Mouse (Mus musculus): ENCODE data around the gene Cobll1. TPM values are rescaled to one million over a fixed set of nuclear protein-coding genes. Genes with fewer than 3 reads are reported as not detected.

The Cobll1 gene
- polyA plus RNA-seq, 1 experiment from 2014 or later = 9.2 TPM

DNA sequence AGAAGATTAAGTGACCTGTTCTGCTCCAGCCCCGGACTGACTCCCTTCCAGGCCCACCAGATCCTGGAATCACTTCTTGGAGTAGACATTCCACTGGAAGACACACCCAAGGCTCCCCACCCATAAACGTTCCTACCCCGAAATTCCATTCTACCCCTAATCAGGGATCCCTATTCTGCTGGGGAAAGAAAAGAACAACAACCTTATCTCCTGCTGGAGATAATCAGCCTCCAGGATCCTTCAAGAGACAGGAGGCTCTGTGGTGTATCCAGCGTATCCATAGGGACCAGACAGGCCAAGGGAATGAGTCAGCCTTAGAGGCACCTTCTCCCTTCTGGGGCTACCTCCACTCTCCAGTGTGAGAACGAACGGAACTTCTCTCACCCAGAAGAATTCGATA is 47.8 kb downstream of the Cobll1 start:
- WGBS = 26% methylated on average over 7 of the region's 7 CpGs
- Histone ChIP-seq H3K27me3 (no peaks in the 10 kb centered on the region), H3K4me1 (peaks cover 21% of the 10 kb centered on the region), H3K4me2 (no peak overlapping the region), H3K9me3 (no peaks in the 10 kb centered on the region), H3K36me3 (no peaks in the 10 kb centered on the region), H3K9ac (no peak overlapping the region), H3K4me3 (no peak overlapping the region), H3K27ac (0 out of 2 replicates have a peak overlapping the region, but pooled peaks have one; percentile 15)
- ATAC-seq (ENCODE audit: borderline replicate concordance, extremely low read depth, low FRiP score, low TSS enrichment) = no peak

- WGBS = 36% methylated on average over 7 of the region's 7 CpGs
- ATAC-seq (ENCODE audit: borderline replicate concordance, extremely low read depth, low FRiP score, low TSS enrichment) = peak; percentile 64; the same call in 1 of the 2 replicates
- H3K9me3 ChIP-seq = no peaks in the 10 kb centered on the region
- H3K4me1 ChIP-seq = peaks cover 21% of the 10 kb centered on the region
- no peak overlapping the region for H3K9ac ChIP-seq
- no peak overlapping the region for H3K4me2 ChIP-seq
- H3K27ac ChIP-seq = peak overlapping the region; percentile 63
- no peaks in the 10 kb centered on the region for H3K27me3 ChIP-seq
- no peak overlapping the region for H3K4me3 ChIP-seq
- H3K36me3 ChIP-seq = no peaks in the 10 kb centered on the region
Measured at GRCm38 (mm10) chr2:65189346-65189745, 49.9 kb downstream of the Cobll1 start.

GRCm38 (mm10) chr2:65188585-65188984 is 50.6 kb downstream of the Cobll1 start:
- peaks cover 21% of the 10 kb centered on the region for H3K4me1 ChIP-seq
- H3K4me2 ChIP-seq = no peak overlapping the region
- no peak overlapping the region for H3K27ac ChIP-seq
- no peak for ATAC-seq (ENCODE audit: borderline replicate concordance, extremely low read depth, low FRiP score, low TSS enrichment)
- H3K36me3 ChIP-seq = no peaks in the 10 kb centered on the region
- no peak overlapping the region for H3K9ac ChIP-seq
- H3K9me3 ChIP-seq = no peaks in the 10 kb centered on the region
- no peaks in the 10 kb centered on the region for H3K27me3 ChIP-seq
- 49% methylated on average over 6 of the region's 6 CpGs for WGBS
- H3K4me3 ChIP-seq = no peak overlapping the region

- H3K4me1 ChIP-seq = peaks cover 18% of the 10 kb centered on the region
Measured at GRCm38 (mm10) chr2:65187652-65188051, 51.6 kb downstream of the Cobll1 start.

DNA sequence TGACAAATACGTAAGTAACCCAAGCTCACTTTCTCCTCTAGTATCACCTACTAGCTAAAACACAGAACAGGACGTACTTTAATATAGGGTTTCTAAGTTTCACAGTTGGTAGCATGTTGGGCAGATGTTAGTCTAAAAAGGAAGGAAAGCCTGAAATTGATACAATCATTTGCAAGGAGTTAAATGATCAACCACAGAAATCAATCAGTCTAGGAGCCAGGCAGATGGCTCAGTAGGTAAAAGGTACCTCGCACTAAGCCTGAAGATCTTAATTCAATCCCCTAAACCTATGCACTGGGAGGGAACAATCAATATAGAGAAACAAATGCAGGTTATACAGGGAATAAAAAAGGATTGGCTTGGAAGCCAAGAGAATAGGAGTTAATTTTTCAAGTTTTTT is 52.0 kb downstream of the Cobll1 start:
- Histone ChIP-seq H3K9me3 (no peaks in the 10 kb centered on the region), H3K4me2 (no peak overlapping the region), H3K4me3 (no peak overlapping the region), H3K9ac (no peak overlapping the region), H3K27ac (no peak overlapping the region), H3K27me3 (no peaks in the 10 kb centered on the region), H3K4me1 (peaks cover 23% of the 10 kb centered on the region), H3K36me3 (no peaks in the 10 kb centered on the region)
- 95% methylated on average over 3 of the region's 3 CpGs for WGBS
- ATAC-seq (ENCODE audit: borderline replicate concordance, extremely low read depth, low FRiP score, low TSS enrichment) = no peak

More at GRCm38 (mm10) chr2:65187652-65188051, 51.6 kb downstream of the Cobll1 start:
- Histone ChIP-seq H3K4me3 (no peak overlapping the region), H3K9me3 (no peaks in the 10 kb centered on the region), H3K36me3 (no peaks in the 10 kb centered on the region), H3K27me3 (no peaks in the 10 kb centered on the region), H3K4me2 (no peak overlapping the region), H3K9ac (no peak overlapping the region), H3K27ac (no peak overlapping the region)
- ATAC-seq (ENCODE audit: borderline replicate concordance, extremely low read depth, low FRiP score, low TSS enrichment) = no peak

DNA sequence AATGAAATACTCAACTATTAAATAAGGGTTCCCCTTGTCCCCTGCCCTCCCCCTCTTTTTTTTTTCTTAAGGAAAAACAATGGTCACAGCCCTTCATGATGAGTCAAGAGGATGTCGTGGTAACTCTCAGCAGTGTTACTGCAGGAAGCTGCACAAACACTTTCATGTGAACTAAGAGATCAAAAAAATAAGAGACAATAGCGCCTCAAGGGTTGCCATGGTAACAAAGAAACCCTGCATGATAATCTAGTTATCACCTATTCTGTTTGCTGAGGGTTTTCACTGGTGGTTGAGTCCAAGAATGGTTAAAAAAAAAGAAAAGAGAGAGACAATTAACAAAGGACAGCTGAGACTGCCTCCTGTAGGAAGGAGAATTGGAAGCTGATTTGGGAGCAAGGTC is 56.5 kb downstream of the Cobll1 start:
- H3K36me3 ChIP-seq = no peaks in the 10 kb centered on the region
- no peak overlapping the region for H3K27ac ChIP-seq
- 44% methylated on average over 2 of the region's 2 CpGs for WGBS
- no peaks in the 10 kb centered on the region for H3K9me3 ChIP-seq
- no peaks in the 10 kb centered on the region for H3K27me3 ChIP-seq
- no peak overlapping the region for H3K4me3 ChIP-seq
- ATAC-seq (ENCODE audit: borderline replicate concordance, extremely low read depth, low FRiP score, low TSS enrichment) = no peak
- no peak overlapping the region for H3K9ac ChIP-seq
- H3K4me2 ChIP-seq = no peak overlapping the region
- peaks cover 17% of the 10 kb centered on the region; the same call in 1 of the 2 replicates for H3K4me1 ChIP-seq

GRCm38 (mm10) chr2:65181736-65182135 is 57.5 kb downstream of the Cobll1 start:
- ATAC-seq (ENCODE audit: borderline replicate concordance, extremely low read depth, low FRiP score, low TSS enrichment) = no peak
- H3K4me2 ChIP-seq = no peak overlapping the region
- no peak overlapping the region for H3K9ac ChIP-seq
- no peaks in the 10 kb centered on the region for H3K36me3 ChIP-seq
- H3K27ac ChIP-seq = peak overlapping the region; percentile 11; the same call in 1 of the 2 replicates
- H3K4me1 ChIP-seq = peaks cover 17% of the 10 kb centered on the region; the same call in 1 of the 2 replicates
- H3K4me3 ChIP-seq = no peak overlapping the region
- 79% methylated on average over 8 of the region's 8 CpGs for WGBS
- H3K27me3 ChIP-seq = no peaks in the 10 kb centered on the region
- H3K9me3 ChIP-seq = no peaks in the 10 kb centered on the region

- Histone ChIP-seq H3K9me3 (no peaks in the 10 kb centered on the region), H3K9ac (no peak overlapping the region), H3K27me3 (no peaks in the 10 kb centered on the region), H3K4me1 (peaks cover 17% of the 10 kb centered on the region; the same call in 1 of the 2 replicates), H3K4me2 (no peak overlapping the region), H3K4me3 (no peak overlapping the region), H3K27ac (peak overlapping the region; percentile 11; the same call in 1 of the 2 replicates), H3K36me3 (no peaks in the 10 kb centered on the region)
- 30% methylated on average over 9 of the region's 9 CpGs for WGBS
- peak; percentile 64; the same call in 1 of the 2 replicates for ATAC-seq (ENCODE audit: borderline replicate concordance, extremely low read depth, low FRiP score, low TSS enrichment)
Measured at GRCm38 (mm10) chr2:65181066-65181716, 58.0 kb downstream of the Cobll1 start.

DNA sequence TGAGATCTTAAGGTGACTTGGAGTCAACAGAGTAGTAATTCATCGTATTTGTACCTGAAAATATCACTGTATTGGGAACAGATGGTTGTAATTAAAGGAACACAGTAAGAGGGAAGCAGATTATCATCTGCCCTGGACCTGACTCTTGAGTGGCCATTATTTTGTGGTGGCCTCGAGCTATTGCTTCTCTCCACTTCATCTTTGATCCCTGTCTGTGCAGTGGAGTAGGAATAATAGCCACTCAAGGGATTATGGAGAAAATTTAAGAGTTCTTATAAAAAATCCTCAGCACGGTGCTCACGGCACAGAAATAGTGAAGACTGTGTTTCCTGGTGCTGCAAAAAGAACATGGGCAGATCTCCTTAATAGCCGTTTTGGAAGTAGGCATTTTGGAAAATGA is 63.6 kb downstream of the Cobll1 start:
- Histone ChIP-seq H3K4me2 (no peak overlapping the region), H3K36me3 (no peaks in the 10 kb centered on the region), H3K9me3 (no peaks in the 10 kb centered on the region), H3K27me3 (no peaks in the 10 kb centered on the region), H3K4me3 (no peak overlapping the region), H3K27ac (no peak overlapping the region), H3K9ac (no peak overlapping the region), H3K4me1 (no peaks in the 10 kb centered on the region)
- ATAC-seq (ENCODE audit: borderline replicate concordance, extremely low read depth, low FRiP score, low TSS enrichment) = no peak
- 73% methylated on average over 5 of the region's 5 CpGs for WGBS

DNA sequence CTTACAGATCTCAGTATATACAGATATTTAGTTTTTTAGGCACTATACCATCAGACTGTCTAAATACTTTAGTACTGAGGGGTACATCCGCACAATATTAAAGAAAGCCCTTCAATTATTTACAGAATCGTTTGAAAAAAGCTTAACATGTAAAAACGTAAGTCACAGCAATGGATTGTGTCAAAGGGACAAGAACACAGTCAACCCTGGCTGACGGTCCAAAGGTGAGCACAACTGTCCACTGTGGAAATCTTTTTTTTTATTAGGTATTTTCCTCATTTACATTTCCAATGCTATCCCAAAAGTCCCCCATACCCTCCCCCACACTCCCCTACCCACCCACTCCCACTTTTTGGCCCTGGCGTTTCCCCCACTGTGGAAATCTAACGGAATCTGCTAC is 67.1 kb downstream of the Cobll1 start:
- Histone ChIP-seq H3K9ac (no peak overlapping the region), H3K4me2 (no peak overlapping the region), H3K36me3 (no peaks in the 10 kb centered on the region), H3K27me3 (no peaks in the 10 kb centered on the region), H3K4me1 (no peaks in the 10 kb centered on the region), H3K4me3 (no peak overlapping the region), H3K27ac (no peak overlapping the region), H3K9me3 (no peaks in the 10 kb centered on the region)
- 87% methylated on average over 6 of the region's 6 CpGs for WGBS
- ATAC-seq (ENCODE audit: borderline replicate concordance, extremely low read depth, low FRiP score, low TSS enrichment) = no peak

DNA sequence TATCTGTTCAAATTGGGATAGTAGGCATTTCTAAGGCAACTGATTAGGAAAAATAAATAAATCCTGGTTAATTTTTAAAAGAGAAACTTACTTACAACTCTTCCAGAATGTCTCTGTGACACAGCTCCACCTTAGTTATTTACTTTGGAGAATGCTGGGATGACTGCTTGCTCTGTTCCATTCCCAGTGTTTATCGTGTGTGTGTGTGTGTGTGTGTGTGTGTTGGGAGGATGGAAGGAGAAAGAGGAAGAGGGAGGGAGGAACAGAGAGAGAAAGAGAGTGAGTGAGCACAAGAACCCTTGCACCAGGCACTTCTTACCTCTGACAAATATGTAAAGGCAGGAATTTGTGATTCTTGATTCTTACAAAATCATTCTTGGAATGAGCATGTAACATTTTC is 67.7 kb downstream of the Cobll1 start:
- H3K4me3 ChIP-seq = no peak overlapping the region
- H3K4me1 ChIP-seq = no peaks in the 10 kb centered on the region
- no peak for ATAC-seq (ENCODE audit: borderline replicate concordance, extremely low read depth, low FRiP score, low TSS enrichment)
- H3K9ac ChIP-seq = no peak overlapping the region
- no peaks in the 10 kb centered on the region for H3K36me3 ChIP-seq
- WGBS = 18% methylated on average over 1 of the region's 1 CpGs
- H3K9me3 ChIP-seq = no peaks in the 10 kb centered on the region
- no peak overlapping the region for H3K27ac ChIP-seq
- H3K4me2 ChIP-seq = no peak overlapping the region
- H3K27me3 ChIP-seq = no peaks in the 10 kb centered on the region

DNA sequence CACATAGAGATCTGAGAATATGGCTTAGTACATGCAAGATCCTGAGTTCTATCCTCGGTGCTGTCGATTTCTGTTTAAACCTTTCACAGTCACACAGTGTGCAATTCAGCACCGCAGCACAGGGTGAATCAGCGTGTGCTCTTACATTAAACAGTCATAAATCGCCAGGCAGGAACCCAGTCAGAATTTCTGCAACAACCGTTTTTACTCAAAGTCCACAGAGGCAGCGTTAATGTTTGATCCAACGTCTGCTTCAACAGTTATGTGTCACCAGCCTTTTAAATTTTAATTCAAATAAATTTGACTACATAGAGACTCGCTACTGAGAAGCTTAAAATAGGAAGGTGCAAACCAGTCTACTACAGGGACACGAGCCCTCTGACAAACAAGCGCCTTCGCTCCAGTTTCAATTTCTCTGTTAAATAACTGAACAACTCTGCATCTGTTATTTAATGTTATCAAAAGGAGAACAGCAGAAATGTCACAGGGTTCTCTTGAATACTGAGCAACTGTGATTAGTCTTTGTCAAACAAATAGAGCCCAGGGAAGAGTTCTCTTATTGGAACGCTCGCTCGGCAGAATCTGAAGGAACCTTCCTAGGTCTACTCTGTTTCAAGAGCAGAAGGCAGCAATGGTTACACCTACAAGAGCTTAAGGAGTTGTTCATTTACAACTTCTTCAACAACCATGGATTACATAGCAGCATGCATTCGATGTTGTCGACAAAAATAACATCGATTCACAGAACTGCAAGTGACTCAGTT is 68.3 kb downstream of the Cobll1 start:
- ATAC-seq (ENCODE audit: borderline replicate concordance, extremely low read depth, low FRiP score, low TSS enrichment) = no peak
- Histone ChIP-seq H3K4me2 (no peak overlapping the region), H3K4me1 (no peaks in the 10 kb centered on the region), H3K9ac (no peak overlapping the region), H3K36me3 (no peaks in the 10 kb centered on the region), H3K4me3 (no peak overlapping the region), H3K27me3 (no peaks in the 10 kb centered on the region), H3K27ac (no peak overlapping the region), H3K9me3 (no peaks in the 10 kb centered on the region)
- 67% methylated on average over 18 of the region's 18 CpGs for whole genome bisulfite sequencing

Measured in lung, embryonic 15.5 days (tissue).